Mouse (Mus musculus) c-Kit-positive CD71-positive TER-119-negative erythroid progenitor cells, embryonic 14.5 days (primary cell): ENCODE results near the gene Fgfr2.
A peak's percentile ranks its signal among the peaks of the same experiment; 100 is the strongest.

Source experiments
- DNase-seq: peaks from one replicate; pipeline ENCODE4 v3.0.0-alpha.2; 2013; ENCODE audit warnings: low read depth

The Fgfr2 gene

GRCm38 (mm10) chr7:132888052-132888451 is 235.1 kb downstream of the Fgfr2 start:
- no peak for DNase-seq

- DNase-seq = no peak
These were observed 235.9 kb downstream of the Fgfr2 start for GRCm38 (mm10) chr7:132887019-132887804.

DNA sequence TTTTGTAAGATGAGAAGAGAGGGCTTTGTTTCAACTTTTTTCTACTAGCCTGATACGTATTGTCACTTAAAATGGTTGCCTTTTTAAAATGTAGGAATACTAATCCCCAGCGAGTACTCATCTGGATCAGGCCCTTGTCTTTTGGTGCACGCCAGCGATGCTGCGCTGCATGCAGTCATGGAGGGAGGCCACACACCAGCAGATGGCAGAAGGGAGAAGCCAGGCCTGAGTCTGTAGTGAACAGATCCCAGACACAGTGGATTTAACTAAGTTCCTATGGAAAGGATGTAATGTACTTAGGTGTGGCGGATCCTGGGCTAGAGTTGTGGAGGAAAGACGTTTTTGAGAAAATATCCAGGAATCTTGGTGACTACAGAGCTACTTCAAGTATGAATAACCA is 239.1 kb downstream of the Fgfr2 start:
- DNase-seq = no peak

- peak; percentile 33 for DNase-seq
These were observed 240.8 kb downstream of the Fgfr2 start for GRCm38 (mm10) chr7:132882343-132882742.

GRCm38 (mm10) chr7:132880276-132880675 is 242.9 kb downstream of the Fgfr2 start:
- no peak for DNase-seq

DNA sequence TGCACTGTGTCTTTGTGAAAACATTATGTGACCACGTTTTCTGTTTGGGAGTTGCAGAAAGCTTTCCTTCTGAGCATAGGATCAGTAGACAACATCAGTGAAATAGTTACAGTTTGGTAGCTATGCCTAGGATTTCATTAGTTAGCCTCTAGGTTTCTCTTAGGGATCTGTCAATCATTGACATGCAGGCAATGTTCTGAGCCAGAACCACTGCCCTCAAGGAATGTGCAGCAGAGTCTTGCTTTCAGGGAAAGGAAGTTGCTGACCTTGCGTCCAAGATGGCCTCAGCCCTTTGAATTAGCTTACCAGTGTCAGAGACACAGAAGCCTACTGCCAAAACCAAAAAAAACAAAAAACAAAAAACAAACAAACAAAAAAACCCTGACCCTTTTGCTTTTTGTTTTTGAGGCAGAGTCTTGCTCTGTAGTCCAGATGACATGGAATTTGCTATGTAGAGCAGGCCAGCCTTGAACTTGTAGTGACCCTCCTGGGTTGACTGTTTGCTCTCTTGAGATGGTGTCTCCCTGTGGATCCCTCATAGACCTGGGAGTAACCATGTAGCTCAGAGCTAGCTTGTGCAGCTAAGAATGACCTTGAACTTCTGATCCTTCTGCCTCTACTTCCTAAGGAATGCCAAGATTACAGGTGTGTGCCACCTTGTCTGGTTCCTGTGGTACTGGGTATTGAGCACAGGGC is 247.6 kb downstream of the Fgfr2 start:
- no peak for DNase-seq

GRCm38 (mm10) chr7:132873043-132873442 is 250.1 kb downstream of the Fgfr2 start:
- no peak for DNase-seq

DNA sequence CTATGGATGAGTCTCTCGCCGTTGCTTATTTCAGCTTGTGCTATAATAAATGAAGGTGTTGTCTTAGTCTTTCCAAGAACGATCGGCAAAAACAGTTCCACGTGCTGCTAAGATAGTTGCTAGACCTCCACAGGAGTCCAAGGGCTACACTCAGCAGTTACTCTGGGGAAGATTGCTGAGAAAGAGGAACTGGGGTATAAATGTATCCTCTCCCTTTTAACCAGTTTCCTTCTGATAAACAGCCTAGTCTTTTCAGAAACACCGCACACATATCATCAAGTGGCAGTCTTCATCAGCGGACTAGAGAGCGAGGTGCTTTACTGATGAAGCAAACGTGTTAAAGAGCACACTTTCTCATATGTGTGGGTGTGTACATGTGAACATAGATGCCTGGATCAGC is 256.8 kb downstream of the Fgfr2 start:
- DNase-seq = no peak

GRCm38 (mm10) chr7:132859042-132859958 is 263.9 kb downstream of the Fgfr2 start, which contains the start of gene Abraxas2:
Abraxas2 (plus strand) TSS chr7:132859225.
- peak; percentile 92 for DNase-seq

DNA sequence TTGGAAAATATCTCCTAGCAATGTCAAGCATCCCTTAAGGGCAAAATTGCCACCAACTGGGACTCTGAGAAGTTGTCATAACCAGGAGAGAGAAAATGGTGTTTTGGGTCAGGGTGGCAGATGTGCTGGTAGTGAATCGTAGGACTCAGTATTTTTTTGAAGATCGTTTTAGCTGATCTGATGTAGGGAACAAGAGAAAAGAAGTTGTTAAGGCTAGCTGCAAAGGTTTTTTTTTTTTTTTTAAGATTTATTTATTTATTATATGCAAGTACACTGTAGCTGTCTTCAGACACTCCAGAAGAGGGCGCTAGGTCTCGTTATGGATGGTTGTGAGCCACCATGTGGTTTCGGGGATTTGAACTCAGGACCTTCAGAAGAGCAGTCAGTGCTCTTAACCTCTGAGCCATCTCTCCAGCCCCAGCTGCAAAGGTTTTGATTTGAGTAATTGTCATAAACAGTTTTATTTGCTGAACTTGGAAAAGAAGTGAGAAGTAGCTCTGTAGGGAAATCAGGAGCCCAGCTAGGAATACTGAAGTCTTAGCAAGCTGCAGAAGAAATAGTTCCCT is 265.0 kb downstream of the Fgfr2 start:
- no peak for DNase-seq

- no peak for DNase-seq
These were observed 267.1 kb downstream of the Fgfr2 start for GRCm38 (mm10) chr7:132856083-132856482.

DNA sequence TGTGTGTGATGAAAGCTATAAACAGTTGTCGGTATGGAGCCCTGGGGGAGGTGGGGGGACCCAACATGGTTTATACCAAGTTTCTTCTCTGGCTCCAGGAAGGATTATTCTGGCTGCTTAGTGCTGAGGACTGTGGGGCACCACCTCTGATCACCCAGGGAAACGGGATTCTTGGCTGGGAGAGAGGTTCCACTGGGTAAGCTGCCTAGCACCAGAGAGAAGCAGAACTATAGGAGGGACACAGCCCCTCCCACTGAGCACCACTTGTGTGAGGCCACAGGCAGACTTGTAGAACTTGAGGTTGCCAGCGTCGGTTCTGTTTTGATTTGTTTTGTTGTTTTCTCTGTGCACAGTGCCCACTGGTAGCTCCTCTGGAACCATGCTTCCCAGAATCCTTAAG is 269.2 kb downstream of the Fgfr2 start:
- no peak for DNase-seq

- DNase-seq = no peak
These were observed 269.8 kb downstream of the Fgfr2 start for GRCm38 (mm10) chr7:132853361-132853760.

- peak; percentile 68 for DNase-seq
These were observed 270.8 kb downstream of the Fgfr2 start, which contains the start of gene Eef1akmt2 for GRCm38 (mm10) chr7:132852173-132852844. Eef1akmt2 (minus strand) TSS chr7:132852673.

- no peak for DNase-seq
These were observed 280.0 kb downstream of the Fgfr2 start for GRCm38 (mm10) chr7:132843152-132843551.

DNA sequence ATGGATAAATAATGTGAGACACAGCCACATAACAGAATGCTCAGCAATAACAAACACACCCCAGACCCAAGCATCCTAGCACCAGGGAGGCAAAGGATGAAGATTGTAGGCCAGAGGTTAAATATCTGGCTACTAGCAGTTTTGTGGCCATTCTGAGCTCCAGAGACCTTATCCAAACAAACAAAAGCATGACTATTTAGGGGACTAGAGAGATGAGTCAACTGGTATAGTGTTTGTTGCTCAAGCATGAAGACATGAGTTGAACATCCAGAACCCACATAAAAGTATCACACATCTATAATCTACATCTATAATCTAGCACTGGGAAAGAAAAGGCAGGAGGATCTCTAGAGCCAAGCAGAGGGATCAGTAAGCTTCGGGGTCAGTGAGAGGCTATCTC is 280.7 kb downstream of the Fgfr2 start:
- no peak for DNase-seq

DNA sequence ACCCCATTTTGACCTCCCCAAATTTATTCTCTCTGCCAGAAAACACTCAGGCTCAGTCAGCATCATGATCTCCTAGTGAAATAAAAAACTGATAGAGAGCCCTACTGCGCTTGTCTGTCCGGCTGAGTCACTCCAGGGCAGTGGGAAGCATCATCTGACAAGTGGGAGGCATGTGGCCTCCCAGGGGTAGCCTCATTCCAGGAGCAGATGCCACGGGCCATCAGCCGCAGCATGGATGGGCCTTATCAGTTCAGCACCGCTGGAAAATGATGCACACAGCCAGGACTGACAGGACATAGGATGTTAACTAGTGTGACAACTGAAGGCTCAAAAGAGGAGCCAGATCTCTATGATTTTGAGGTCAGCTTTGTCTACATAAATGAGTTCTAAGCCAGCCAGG is 281.9 kb downstream of the Fgfr2 start:
- DNase-seq = no peak

- DNase-seq = no peak
These were observed 292.2 kb downstream of the Fgfr2 start for GRCm38 (mm10) chr7:132830955-132831354.

DNA sequence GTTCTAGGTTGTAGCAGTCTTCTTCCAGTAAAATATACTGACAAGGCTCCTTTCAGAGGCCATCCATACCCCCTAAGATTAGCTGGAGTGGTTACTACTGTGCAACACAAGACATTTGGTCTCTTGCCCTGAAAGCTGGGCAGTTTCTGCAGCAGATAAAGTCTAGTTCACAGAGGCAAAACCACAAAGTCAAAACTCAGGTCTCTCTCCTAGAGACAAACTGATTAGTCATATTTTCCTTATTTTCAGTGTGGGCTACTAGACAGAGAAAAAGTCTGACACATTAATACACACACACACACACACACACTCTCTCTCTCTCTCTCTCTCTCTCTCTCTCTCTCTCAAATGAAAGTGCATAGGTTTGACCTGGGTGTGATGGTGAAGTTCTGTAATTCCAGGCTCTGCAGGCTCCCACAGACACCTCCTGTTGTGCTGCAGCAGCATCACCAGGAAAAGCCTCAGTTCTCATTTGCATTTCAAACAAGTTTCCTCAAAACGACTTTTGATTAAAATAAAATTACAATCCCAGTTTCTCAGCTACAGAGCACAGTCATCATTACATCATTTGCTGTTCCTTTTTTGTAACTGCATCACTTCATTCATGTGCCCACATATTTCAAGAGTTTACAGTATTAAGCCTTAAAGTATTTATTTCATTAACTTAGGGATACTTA is 298.7 kb downstream of the Fgfr2 start:
- DNase-seq = no peak

DNA sequence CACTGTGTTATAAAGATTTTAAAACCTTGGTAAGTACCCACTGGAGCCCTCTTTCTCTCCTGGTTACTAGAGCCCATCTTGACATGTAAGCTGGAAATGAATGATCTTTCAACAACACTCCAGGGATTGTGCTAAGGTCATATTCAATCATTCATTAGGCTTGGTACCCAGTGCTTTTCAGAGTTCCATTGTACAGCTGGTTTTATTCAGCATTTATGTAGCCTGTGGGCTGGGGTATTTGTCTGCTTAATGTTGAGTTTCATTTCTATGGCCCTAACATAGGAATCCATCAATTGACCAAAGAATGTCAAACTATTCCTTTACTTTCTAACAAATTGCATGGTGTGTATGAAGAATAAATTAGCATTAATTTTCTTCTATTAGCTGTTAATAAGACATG is 299.3 kb downstream of the Fgfr2 start:
- no peak for DNase-seq

DNA sequence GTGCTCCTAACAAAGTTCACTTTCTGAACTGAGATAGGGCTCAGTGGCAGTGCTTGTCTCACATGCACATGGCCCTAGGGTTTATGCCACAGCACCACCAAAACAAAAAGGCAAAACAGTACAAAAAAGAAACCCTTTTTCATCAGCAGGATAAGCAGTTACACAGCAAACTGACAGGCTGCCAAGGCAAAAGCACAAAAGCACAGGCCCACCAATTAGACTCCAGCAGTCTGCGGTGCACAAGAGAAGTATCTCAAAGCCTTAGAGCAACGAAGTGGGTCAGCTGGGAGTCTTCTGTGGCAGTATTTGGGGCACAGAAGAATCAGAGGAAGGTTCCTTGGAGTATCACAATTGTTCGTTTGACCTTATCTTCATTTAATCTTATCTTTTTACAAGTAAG is 302.5 kb downstream of the Fgfr2 start:
- no peak for DNase-seq
